Mouse (Mus musculus): ENCODE data around the gene Syt2.

Gene Syt2

DNA sequence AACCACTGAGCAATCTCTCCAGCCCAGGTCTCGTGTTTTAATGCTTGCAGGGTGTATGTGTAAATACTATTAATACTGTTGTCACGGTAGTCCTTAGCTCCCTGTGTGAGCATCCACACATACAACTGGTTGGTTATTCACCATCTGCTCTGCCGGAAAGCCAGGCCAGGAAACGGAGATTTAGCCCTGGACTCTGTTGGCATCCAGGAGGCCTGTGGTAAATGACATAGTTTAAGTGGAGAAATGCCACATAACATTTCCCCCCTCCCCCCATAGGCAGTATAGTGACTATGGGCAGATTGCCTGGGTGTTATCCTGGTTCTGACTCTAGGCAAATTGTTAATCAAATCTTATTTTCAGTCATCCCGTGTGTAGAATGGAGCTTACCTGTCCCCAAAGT lies 4.3 kb downstream of the Syt2 start:
- no peak for DNase-seq (ENCODE audit: low spot score)

DNA sequence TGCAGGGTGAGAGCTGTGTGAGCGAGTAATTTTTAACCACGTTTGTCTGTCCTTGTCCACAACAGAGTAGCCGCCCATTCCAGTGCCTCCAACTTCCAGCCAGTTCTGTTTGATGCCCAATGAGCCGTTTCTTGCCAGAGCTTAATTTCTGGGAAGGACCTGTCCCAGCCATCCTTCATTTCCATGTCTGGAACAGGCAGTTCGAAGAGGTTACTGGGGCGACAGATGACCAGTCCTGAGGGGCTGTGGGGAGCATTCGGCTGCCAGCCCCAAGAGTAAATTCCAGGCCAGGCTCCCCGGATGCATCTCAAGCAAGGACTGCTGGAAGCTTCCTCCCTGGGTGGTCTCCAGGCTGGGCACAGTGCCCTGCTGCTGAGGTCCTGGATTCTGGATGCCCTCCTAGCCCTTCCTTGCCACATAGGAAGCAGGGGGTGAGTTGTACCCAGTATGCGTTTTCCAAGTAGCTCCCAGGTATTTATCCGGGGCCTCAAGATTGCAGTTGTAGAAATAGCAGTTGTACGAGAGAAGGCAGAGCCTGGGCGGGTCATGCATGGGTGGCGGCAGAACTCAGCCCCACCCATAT lies 4.9 kb downstream of the Syt2 start:
- no peak for DNase-seq (ENCODE audit: low spot score)

DNA sequence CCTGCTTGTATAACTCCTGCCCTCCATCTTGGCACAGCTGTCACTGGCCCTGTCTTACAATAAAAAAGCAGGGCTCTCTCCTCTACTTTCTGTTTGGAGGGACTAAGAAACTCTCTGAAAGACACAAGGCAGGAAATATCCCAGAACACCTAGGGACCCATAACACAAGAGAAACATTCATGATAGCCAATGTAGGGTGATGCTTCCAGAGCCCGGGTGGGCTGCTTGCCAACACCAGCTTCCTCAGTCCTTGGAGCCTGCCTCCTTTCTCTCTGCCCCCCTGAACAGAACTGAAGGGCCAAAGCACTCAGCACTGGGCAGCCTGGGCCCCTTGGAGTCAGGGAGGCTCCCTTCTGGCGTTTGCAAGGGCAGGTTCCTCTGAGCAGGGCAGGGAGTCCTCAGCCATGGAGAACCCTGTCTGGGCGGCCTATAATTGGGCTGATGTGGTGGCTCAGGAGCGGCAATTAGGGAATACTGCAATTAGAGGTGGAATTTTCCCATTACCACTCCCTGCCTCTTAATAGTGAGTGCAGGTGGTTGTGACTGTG lies 5.4 kb downstream of the Syt2 start:
- DNase-seq (ENCODE audit: low spot score): no peak

DNA sequence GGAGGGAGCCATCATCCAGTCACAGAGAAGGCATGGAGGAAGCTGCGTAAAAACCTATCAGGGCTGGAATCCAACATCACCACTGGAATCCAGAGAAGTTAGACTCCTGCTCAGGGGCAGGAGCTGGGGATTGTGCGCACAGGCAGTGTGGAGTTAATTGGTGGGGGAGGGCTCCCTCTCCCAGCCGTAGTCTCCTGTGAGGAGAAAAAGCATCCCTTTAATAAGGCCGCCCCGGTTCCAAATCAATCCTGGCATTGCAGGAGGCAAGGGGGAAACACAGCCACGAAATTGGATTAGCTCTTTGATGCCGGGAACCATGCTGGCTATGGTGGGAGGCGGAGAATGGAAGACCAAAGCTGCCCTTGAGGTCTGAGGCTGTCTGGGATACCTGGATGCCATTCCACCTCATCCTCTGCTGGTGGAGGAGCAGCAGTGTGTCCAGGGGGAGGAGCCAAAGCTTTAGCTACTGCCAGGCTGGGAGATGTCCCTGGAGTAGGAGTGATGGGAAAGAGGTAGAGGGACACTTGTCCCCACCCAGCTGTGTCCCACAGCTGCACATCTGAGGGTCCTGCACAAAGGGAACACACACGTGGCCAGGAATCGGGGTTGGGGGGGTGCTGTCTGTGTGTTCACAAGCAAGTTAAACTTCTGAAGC lies 7.3 kb downstream of the Syt2 start:
- DNase-seq (ENCODE audit: low spot score): no peak

DNA sequence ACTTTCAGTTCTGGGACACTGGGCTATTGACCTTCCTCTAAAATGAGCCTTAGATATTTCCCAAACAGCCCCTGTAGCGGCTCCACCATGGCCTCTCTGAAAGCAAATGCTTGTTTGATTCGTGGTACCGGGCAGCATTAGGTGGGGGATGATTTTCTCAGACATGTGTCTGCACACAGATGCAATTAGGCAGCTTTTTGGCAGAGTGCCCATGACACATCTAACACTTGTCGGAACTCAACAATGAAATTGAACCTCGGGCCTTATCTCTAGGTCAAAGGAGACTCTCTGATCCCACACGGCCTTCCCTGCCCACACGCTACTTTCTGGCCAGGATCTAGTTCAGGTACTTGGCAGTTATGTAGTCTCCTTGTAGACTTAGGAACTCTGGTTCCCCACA lies 12.4 kb downstream of the Syt2 start:
- no peak for DNase-seq (ENCODE audit: low spot score)

DNA sequence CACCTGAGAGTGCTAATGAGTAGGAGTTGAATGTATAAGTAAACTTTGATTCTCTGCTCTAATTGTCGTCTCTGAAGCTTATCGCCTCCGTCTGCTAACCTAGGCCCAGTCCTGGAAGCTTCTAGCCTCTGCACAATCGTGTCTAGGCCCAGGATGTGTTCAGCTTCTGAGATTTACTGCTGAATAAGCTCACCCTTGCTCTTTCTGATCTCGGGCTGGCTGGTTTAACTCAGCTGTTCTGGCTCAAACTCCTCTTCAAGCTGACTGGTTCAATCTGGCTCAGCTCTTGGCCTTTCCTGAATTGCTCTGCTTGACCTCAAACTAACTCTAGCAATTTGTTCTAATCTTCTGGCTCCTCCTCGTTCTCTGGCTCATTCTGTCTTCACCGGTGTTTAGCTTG lies 13.7 kb downstream of the Syt2 start:
- DNase-seq (ENCODE audit: low spot score): no peak

DNA sequence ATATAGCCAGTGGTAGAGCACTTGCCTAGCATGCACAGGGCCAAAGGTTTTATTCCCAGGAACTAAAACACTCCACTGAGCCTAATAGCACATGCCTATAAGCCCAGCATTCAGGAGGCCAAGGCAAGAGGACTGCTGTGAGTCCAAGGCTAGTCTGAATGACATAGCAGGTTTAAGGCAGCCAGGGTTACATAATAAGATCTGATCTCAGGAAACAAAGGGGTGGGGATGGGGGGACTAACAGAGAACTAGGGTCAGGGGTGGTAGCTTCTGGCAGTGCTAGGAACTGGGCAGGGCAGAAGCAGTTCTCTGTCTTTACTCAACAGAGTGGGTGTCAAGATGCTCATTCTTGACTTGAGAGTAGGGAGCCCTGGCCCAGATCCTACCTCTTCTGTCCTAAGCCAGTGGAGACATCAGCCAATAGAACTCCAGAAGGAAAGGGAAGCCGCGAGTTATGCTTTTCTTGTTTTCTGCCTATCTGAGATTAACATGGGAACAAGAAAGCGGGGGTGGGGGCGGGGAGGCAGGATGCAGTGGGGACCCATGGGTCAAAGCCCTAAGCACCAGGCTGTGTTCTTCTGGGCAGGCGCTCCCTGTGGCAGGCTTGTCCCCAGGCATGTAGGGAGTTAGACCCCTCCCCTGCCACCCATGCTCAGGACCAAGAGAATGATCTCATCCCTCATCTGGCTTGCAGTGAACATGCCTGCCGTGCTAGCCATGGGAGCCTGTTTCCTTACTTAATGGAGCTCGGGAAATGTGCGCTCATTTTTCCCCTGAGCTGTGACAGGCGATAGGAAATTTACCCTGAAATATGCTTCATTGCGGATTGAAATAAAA lies 25.0 kb downstream of the Syt2 start:
- no peak for DNase-seq (ENCODE audit: low spot score)

DNA sequence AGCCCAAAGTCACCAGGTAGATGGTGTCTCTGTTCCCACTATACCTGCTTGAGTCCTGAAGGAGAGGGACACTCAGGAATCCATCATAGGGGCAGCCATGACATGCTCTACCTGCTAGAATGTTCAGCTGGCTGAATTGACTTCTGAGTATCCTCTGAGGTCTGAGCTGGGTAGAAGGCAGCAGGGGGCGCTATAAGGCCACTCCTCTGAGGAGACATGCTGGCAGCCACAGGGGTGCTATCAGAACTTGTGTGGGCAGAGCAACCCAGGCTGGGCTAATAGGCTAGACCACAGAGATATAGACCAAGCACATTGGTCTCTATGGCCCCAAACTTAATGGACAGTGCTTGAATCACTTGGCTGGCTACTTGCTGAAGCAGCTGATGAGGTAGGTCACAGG lies 27.8 kb downstream of the Syt2 start:
- DNase-seq (ENCODE audit: low spot score): no peak

DNA sequence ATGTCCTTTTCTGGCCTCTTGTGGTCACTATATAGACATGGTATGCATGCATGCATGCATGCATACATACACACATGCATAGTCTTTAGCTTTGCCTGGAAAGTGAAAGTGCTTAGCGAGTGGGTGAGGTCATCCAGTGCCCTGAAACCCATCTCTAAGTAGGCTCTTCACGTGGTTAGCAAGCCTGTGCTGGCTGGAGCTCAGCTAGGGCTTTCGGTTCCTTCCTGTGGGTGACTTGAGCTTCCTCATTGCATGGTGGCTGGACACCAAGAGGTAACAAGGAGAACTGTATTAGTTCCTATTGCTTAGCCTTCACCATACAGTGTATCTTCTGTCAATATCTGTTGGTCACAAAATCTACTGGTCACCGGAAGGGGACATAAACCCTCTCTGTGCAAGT lies 33.0 kb downstream of the Syt2 start:
- DNase-seq (ENCODE audit: low spot score): no peak

DNA sequence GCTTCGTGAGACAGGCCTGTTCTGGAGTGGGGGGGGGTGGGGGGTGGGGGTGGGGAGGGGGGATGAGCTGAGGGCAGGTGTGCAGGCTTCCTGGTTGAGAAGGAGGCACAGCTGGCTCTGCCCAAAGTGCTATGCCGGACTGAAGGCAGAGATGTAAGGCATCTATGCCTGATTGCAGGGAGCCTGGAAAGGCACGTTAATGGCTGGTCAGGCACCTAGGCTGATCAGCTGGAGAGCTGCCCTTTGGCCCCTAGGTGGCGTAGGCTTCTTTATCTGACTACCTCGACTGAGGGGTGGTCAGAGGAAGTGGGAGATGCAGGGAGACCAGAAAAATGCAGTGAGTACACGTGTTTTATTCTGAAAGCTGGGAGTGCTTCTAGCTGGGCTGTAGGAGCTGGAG lies 34.1 kb downstream of the Syt2 start:
- DNase-seq (ENCODE audit: low spot score): no peak

DNA sequence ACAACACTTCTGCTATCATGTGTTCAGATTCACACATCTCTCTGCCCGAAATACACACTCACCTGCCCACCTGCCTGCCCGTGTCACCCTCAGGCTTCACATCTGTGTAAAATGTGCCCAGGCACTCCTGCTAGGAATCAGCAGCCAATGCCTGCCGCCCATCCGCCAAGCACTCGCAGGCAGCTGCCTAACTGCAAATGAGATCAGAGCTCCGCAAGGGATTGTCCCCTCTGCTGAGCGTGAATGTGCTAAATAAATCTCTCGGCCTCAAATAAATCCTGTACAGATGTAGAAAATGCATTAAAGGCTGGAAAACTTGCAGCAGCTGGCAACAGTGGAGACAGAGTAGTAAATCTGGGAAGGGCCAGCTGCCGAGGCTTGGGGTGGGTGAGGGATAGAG lies 36.0 kb downstream of the Syt2 start:
- no peak for DNase-seq (ENCODE audit: low spot score)

DNA sequence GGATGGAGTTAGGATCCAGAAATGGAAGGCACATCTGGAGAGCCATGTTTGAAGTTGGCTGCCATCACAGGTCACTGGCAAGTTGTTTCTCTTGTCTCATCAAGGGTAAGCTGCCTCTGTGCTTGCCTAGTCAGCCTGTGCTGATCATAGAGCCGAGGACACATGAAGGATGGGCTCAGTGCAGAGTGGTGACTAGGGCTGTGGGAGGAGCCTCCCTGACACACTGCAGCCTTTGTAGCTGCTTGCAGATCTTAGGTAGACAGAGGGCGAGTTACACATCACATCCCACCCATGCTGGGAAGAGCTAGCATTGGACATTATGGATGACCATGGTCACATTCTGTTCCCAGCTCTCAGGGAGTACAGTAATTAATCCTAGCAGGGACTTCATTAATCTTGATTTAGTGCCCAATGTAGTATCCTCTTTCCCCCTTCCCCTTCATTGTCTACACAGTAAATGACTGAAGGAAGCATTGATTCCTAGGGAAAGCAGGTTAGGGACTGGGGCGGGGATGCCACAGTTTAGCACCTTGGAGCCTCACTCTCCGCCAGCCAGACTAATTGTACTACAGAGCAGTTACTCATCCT lies 40.5 kb downstream of the Syt2 start:
- no peak for DNase-seq (ENCODE audit: low spot score)

DNA sequence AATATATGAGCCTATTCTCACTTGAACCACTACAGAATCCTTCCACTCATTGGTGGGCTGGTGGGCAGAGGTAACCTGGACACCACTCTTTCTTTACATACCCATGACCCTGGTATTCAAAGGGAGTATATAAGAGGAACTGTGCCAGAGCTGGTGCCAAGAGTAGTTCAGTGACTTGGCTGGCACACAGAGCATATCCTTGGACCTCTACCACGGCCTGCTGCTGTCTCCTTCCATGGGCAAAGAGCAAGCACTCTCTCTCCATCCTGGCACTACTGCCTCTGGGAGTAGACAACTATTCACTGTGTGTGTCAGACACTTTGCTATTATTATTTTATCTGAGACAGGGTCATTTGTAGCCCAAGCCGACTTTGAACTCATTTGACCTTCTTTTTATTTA lies 49.8 kb downstream of the Syt2 start:
- no peak for DNase-seq (ENCODE audit: low spot score)

DNA sequence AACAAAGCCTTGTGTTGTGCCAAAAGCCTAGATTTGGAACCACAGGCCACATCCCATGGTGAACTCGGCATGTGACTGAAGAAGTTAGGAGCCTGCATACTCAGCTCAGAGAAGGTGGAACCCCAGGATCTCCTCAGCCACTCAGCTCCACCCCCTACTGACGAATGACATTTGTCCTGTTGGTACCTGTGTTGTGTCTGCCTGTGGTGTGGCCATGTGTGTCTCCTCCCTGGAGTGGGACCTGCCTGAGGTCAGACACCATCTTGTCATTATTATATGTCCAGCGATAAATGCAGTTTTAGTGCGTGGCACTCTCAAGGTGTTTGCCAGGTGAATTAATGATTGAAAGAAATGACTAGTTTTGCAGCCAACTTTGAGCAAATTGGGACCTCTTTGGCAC lies 50.6 kb downstream of the Syt2 start:
- no peak for DNase-seq (ENCODE audit: low spot score)

DNA sequence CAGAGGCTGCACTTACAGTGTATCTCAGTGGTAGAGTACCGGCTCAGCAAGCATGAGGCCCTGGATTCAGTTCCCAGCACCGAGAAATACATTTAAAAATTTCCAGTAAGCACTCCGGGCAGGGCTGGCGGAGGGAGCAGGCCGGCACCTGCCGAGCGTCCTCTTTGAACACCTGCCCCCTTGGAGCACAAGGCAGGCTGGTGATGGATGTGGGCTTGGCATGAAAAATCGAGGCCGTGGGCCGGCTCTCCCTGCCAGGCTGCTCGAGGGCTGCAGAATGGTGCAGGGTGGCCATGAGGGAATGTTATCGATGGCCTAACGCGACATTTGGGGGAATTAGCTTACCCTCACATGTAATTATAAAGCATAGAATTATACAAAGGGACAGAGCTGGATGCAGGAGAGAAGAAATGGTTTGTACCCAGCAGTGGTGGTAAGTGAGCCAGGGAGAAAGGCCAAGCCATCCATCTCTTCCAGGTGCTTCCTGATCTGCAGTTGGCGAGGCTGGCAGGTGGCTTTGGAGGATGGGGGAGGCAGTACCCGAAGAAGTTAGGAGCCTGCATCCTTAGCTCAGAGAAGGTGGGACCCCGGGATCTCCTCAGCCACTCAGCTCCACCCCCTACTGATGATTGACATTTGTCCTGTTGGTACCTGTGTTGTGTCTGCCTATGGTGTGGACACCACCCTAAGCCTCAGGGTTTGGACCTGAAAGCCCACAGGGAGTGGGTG lies 51.2 kb downstream of the Syt2 start:
- no peak for DNase-seq (ENCODE audit: low spot score)

DNA sequence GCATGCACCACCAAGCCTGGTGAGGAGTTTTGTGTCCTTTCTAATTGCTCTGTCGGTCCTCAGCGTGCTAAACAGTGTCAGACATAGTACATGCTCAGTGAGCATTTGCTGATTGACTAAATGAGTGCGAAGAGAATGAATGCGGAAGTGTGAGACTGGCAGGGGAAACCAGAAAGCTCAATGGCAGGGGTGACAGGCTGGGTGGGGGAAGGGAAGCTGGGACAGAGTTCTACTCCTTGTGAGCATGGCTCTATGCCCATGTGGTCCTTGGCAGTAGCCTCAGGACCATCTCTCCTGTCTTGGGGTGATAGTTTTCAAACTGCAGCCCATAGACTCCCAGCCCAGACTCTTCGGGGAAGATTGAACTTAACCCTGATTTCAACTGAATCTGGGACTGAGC lies 52.0 kb downstream of the Syt2 start:
- no peak for DNase-seq (ENCODE audit: low spot score)

DNA sequence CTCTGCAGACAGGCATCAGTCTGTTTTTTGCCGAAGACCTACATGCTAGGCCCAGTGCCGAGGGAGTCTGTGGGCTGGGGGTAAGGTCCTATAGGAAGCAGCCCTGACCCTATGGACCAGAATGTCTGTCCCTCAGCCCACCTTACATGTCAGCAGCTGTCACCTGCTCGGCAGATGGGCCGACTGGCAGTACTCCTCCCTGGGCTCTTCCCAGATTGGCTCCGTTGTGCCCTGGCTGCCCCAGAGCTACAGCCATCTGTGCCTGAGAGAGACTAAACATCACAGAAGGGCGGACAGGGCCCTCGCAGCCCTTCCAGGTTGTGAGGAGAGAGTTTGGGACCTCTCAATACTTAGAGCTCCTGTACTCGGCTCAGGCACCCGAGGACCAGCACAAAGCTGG lies 52.9 kb downstream of the Syt2 start:
- no peak for DNase-seq (ENCODE audit: low spot score)

DNA sequence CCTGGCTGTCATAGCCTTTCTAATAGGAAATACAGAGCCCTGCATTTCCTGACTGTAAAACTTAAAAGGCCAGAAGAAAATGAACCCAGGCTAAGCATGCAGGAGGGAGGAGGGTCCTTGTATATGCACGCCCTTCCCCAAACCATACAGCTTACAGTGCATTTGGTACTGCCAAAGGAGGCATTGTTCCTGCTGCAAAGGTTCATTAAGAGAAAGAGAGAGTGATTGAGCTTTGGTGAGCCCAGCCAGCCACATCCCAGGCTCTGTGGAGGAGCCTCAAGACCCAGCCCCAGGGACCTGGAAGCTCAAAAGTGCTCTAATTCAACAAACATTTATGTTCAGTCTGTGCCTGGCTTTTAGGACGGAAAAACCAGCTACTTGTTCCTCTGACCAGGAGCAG lies 53.7 kb downstream of the Syt2 start:
- no peak for DNase-seq (ENCODE audit: low spot score)

DNA sequence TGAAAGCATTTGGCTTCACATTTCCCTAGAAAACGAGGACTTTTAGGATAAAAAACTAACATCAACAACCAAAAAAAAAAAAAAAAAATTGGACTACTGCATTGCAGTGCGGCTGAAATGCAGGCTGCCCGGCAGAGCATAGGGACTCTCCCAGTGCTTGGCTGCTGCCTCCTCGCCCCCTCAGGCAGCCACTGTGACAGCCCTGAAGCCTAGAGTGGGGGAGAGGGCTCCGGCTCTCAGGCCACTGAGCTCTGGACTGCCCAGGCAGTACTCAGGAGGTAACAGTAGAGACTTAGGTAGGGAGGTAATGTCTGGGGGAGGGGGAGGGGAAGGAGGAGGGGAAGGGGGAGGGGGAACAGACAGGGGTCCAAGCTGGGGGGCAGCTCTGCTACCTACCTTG lies 54.2 kb downstream of the Syt2 start:
- no peak for DNase-seq (ENCODE audit: low spot score)

DNA sequence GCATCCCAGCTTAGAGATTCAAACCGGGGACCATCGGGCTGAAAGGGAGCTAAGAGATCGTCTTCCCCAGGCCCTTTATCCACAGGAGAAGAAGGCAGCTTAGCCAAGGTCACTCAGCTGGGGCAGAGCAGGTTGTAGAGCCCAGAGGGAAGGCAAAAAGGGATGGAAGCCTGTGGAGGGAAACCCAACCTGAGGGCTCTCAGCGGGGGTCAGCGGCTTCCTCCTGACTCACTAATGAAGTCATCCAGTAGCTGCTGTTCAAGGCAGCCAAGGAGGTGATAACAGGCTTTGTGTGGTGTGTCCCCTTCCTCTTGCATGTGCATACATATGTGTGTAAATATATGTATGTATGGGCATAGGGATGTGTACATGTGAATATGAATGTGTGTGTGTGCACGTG lies 54.7 kb downstream of the Syt2 start:
- no peak for DNase-seq (ENCODE audit: low spot score)

DNA sequence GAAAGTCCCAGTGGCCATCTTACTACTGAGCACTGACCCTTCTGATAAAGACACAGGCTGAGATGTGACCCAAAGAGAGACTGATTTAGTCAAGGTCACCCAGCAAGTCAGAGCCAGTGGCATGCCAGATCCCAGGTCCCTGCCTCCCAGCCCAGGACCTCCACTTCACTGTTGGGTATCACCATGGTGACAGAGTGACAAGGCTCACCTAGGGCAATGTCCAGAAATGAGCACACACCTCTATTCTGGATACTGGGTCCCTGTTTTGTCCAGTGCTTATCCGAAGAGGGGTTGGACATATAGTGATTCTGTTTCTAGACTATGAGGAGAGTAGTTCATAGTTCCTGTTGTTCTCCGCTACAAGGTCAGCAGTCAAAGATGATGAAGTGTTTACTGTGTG lies 56.8 kb downstream of the Syt2 start:
- no peak for DNase-seq (ENCODE audit: low spot score)
